Mouse (Mus musculus) intestine, postnatal 0 days (tissue): ENCODE results near the gene Polr3f. TPM values are rescaled to one million over a fixed set of nuclear protein-coding genes. Genes with fewer than 3 reads are reported as not detected.

Experiments
- ATAC-seq: fragments of 200-750 bp; cut with Nextera tagmentation; 2 replicates; pipeline ENCODE4 v1.8.0; 2017; ENCODE audit warnings: mild to moderate bottlenecking, moderate TSS enrichment, moderate library complexity
- H3K27ac ChIP-seq: fragments of 300-500 bp; sonication (generic); 2 replicates; pipeline ENCODE4 v1.5.1; 2014; ENCODE audit warnings: mild to moderate bottlenecking, low read depth, low read length, moderate library complexity
- H3K27me3 ChIP-seq: fragments of 300-500 bp; sonication (generic); replicated peaks from 2 replicates; pipeline ENCODE4 v1.6.1; 2014; ENCODE audit warnings: low read length, mixed read lengths; ENCODE audit not compliant: control insufficient read depth, insufficient read depth
- H3K36me3 ChIP-seq: fragments of 300-500 bp; sonication (generic); 2 replicates; pipeline ENCODE4 v1.6.1; 2014; ENCODE audit warnings: mild to moderate bottlenecking, moderate library complexity; ENCODE audit not compliant: control insufficient read depth, insufficient read depth
- H3K4me1 ChIP-seq: fragments of 300-500 bp; sonication (generic); replicated peaks from 2 replicates; pipeline ENCODE4 v1.6.1; 2014; ENCODE audit warnings: antibody characterized with exemption, low read length, mixed read lengths; ENCODE audit not compliant: control insufficient read depth, insufficient read depth
- H3K4me2 ChIP-seq: fragments of 300-500 bp; sonication (generic); replicated peaks from 2 replicates; pipeline ENCODE4 v1.6.1; 2014; ENCODE audit warnings: low read depth, mild to moderate bottlenecking, moderate library complexity
- H3K4me3 ChIP-seq: fragments of 300-500 bp; sonication (generic); 2 replicates; pipeline ENCODE4 v1.5.1; 2014; ENCODE audit warnings: low read depth, low read length
- H3K9ac ChIP-seq: fragments of 300-500 bp; sonication (generic); 2 replicates; pipeline ENCODE4 v1.6.1; 2014; ENCODE audit warnings: mild to moderate bottlenecking, low read depth, low read length
- H3K9me3 ChIP-seq: fragments of 300-500 bp; sonication (generic); 2 replicates; pipeline ENCODE4 v1.6.1; 2016; ENCODE audit warnings: mixed run types; ENCODE audit not compliant: control insufficient read depth
- CTCF ChIP-seq: sonication (generic); IDR thresholded peaks from 2 replicates; pipeline ENCODE4 v1.5.1; 2016; ENCODE audit warnings: low read depth, mild to moderate bottlenecking, control low read depth, antibody characterized with exemption, moderate library complexity
- WGBS: fragments of 180-500 bp; shearing (Covaris S2); extraction: QIAGEN DNeasy Blood & Tissue Kit; methylation state at CpG from one replicate; pipeline ENCODE4 v1.1.7; 2014; 5-methylcytosine and 5-hydroxymethylcytosine counted together
- polyA plus RNA-seq: library from polyadenylated mRNA; unstranded; fragments of >200 nt; fragmentation: Nextera tagmentation; extraction: Ambion mirVana; gene quantifications from 2 replicates; pipeline ENCODE4 v1.2.1, GENCODE M21; 2015

Gene Polr3f
- polyA plus RNA-seq, 1 experiment from 2014 or later = 6.7 TPM

- Histone ChIP-seq H3K4me2 (peak overlapping the region; percentile 70), H3K4me1 (0 out of 2 replicates have a peak, but pooled peaks cover 7% of the 10 kb centered on the region), H3K27ac (peak overlapping the region; percentile 89), H3K4me3 (peak overlapping the region; percentile 67), H3K27me3 (no peaks in the 10 kb centered on the region), H3K9ac (peak overlapping the region; percentile 49), H3K36me3 (no peaks in the 10 kb centered on the region), H3K9me3 (no peaks in the 10 kb centered on the region)
- WGBS = under 1% methylated on average over 14 of the region's 14 CpGs
- no peak for TF ChIP-seq CTCF
- no peak for ATAC-seq
These were observed 27.8 kb downstream of the Polr3f start for GRCm38 (mm10) chr2:144555286-144555819.

- peak within 1 kb of the TSS; percentile 67 for H3K4me3 ChIP-seq
- no peaks in the 10 kb centered on the region for H3K36me3 ChIP-seq
- H3K4me1 ChIP-seq = 0 out of 2 replicates have a peak, but pooled peaks cover 7% of the 10 kb centered on the region
- under 1% methylated on average over 44 of the region's 44 CpGs for WGBS
- H3K27ac ChIP-seq = peak within 1 kb of the TSS; percentile 89
- H3K27me3 ChIP-seq = no peaks in the 10 kb centered on the region
- H3K4me2 ChIP-seq = peak within 1 kb of the TSS; percentile 70
- TF ChIP-seq CTCF = 0 out of 2 replicates have a peak, but pooled peaks have one; percentile 13
- H3K9me3 ChIP-seq = no peaks in the 10 kb centered on the region
- ATAC-seq = peak; percentile 99
- H3K9ac ChIP-seq = peak within 1 kb of the TSS; percentile 49
These were observed 28.5 kb downstream of the Polr3f start, which contains the start of gene Sec23b for GRCm38 (mm10) chr2:144555820-144556552. Sec23b (plus strand) TSS chr2:144556229.

GRCm38 (mm10) chr2:144588723-144589122 lies 61.2 kb downstream of the Polr3f start:
- no peak overlapping the region for H3K9ac ChIP-seq
- H3K9me3 ChIP-seq = no peaks in the 10 kb centered on the region
- peaks cover 54% of the 10 kb centered on the region for H3K36me3 ChIP-seq
- WGBS = 80% methylated on average over 4 of the region's 4 CpGs
- no peak for ATAC-seq
- no peaks in the 10 kb centered on the region for H3K27me3 ChIP-seq
- no peak overlapping the region for H3K27ac ChIP-seq
- TF ChIP-seq CTCF = peak; percentile 54
- no peak overlapping the region for H3K4me2 ChIP-seq
- no peak overlapping the region for H3K4me3 ChIP-seq
- H3K4me1 ChIP-seq = no peaks in the 10 kb centered on the region

Other genes starting within 250 kb of the Polr3f start
- 7.5 and 7.9 TPM in 2 replicates for gene Ovol2, start 195.6 kb upstream of the Polr3f start, polyA plus RNA-seq
- gene Kat14, start 158.7 kb upstream of the Polr3f start, polyA plus RNA-seq = 34.9 and 40.9 TPM in 2 replicates
- 8.0 and 12.4 TPM in 2 replicates for gene Pet117, start 158.7 kb upstream of the Polr3f start, polyA plus RNA-seq
- gene Dzank1, start 304 bp upstream of the Polr3f start, polyA plus RNA-seq = 0.30 and 0.47 TPM in 2 replicates
- 17.6 and 18.3 TPM in 2 replicates for gene Rbbp9, start 23.2 kb downstream of the Polr3f start, polyA plus RNA-seq
- gene Sec23b, start 28.5 kb downstream of the Polr3f start, polyA plus RNA-seq = 69.1 and 72.4 TPM in 2 replicates
- gene Smim26, start 66.3 kb downstream of the Polr3f start, polyA plus RNA-seq = 48.0 and 51.8 TPM in 2 replicates
- gene Dtd1, start 72.2 kb downstream of the Polr3f start, polyA plus RNA-seq = 31.6 and 32.6 TPM in 2 replicates